In genomic region chr10:47285700-47286099, GRCm38 (mm10) we compare ENCODE assay signal across 19 mouse cellular contexts.
DNase-seq lines count a peak whose midpoint lies in the region; ATAC-seq and TF ChIP-seq lines count a peak whose summit lies in the region.
"Had no signal": no experiment of that assay in that cellular context is flagged by ENCODE, and none has a peak within 500 bp of the region (broad histone marks: within the 10 kb centered on the region; RNA-seq: fewer than 3 reads in every experiment).

No protein-coding gene starts in this region.

- no peak overlapping the region for H3K27ac ChIP-seq in embryonic facial prominence, embryonic 11.5 days (replicated peaks; ENCODE audit: low read depth, low read length)
- H3K27ac ChIP-seq in embryonic facial prominence, embryonic 10.5 days (replicated peaks), result no peak overlapping the region
- H3K27ac ChIP-seq in lung, postnatal 0 days (ENCODE audit: low read length), result no peak overlapping the region
- H3K27ac ChIP-seq: embryonic facial prominence, embryonic 15.5 days; hindbrain, embryonic 14.5 days; lung, embryonic 15.5 days had no signal

- 28% methylated on average over 2 of the region's 2 CpGs for WGBS in embryonic facial prominence, embryonic 11.5 days
- 31% methylated on average over 2 of the region's 2 CpGs for WGBS in embryonic facial prominence, embryonic 10.5 days
- 31% methylated on average over 2 of the region's 2 CpGs for WGBS in lung, postnatal 0 days

- no peak overlapping the region for H3K4me2 ChIP-seq in embryonic facial prominence, embryonic 11.5 days (ENCODE audit: low read depth, low read length)
- H3K4me2 ChIP-seq in lung, postnatal 0 days (replicated peaks; ENCODE audit: low read depth, low read length), result no peak overlapping the region
- H3K4me2 ChIP-seq: embryonic facial prominence, embryonic 15.5 days; hindbrain, embryonic 14.5 days; lung, embryonic 15.5 days had no signal

- DNase-seq in embryonic facial prominence, embryonic 11.5 days (ENCODE audit: low spot score), result peak; percentile 33
- DNase-seq in embryonic facial prominence, embryonic 10.5 days (ENCODE audit: low spot score), result no peak
- DNase-seq in lung, postnatal 0 days (ENCODE audit: low spot score), result no peak
- no peak for DNase-seq in lung, postnatal 4 days
- peak; percentile 73 for DNase-seq in ZHBTc4 (ENCODE audit: low read depth, low spot score)
- no peak for DNase-seq in urinary bladder, adult 2 months (ENCODE audit: low spot score)
- DNase-seq in testis, postnatal 14 days (ENCODE audit: low spot score), result no peak
- DNase-seq in spleen, adult 12 weeks (ENCODE audit: low spot score), result no peak
- DNase-seq: adrenal gland, postnatal 25 days; cerebellum, postnatal 14 days; gastrocnemius, postnatal 36 days; kidney, adult 8-10 months; right cerebral cortex, postnatal 14 days; thymus, adult 2 months had no signal

- no peak overlapping the region for H3K9ac ChIP-seq in embryonic facial prominence, embryonic 11.5 days (replicated peaks; ENCODE audit: low read length)
- no peak overlapping the region for H3K9ac ChIP-seq in lung, postnatal 0 days (replicated peaks; ENCODE audit: low read depth)
- H3K9ac ChIP-seq: embryonic facial prominence, embryonic 15.5 days; hindbrain, embryonic 14.5 days; lung, embryonic 15.5 days had no signal

- no peaks in the 10 kb centered on the region for H3K4me1 ChIP-seq in embryonic facial prominence, embryonic 11.5 days (ENCODE audit: control insufficient read depth, insufficient read depth, low read length)
- no peaks in the 10 kb centered on the region for H3K4me1 ChIP-seq in embryonic facial prominence, embryonic 10.5 days
- no peaks in the 10 kb centered on the region for H3K4me1 ChIP-seq in lung, postnatal 0 days (ENCODE audit: insufficient read depth, low read depth, low read length)
- H3K4me1 ChIP-seq: embryonic facial prominence, embryonic 15.5 days; lung, embryonic 15.5 days; megakaryocyte, embryonic 14.5 days had no signal

- ATAC-seq in embryonic facial prominence, embryonic 11.5 days (replicated peaks; ENCODE audit: insufficient number of reproducible peaks, low FRiP score, low TSS enrichment, low read depth), result no peak
- ATAC-seq in lung, postnatal 0 days, result no peak
- ATAC-seq: Patski had no signal

- no peaks in the 10 kb centered on the region for H3K36me3 ChIP-seq in embryonic facial prominence, embryonic 11.5 days (replicated peaks; ENCODE audit: control insufficient read depth, insufficient read depth, low read depth, low read length)
- no peaks in the 10 kb centered on the region for H3K36me3 ChIP-seq in embryonic facial prominence, embryonic 10.5 days (replicated peaks)
- H3K36me3 ChIP-seq in lung, postnatal 0 days (ENCODE audit: insufficient read depth, low read length), result no peaks in the 10 kb centered on the region
- H3K36me3 ChIP-seq: embryonic facial prominence, embryonic 15.5 days; lung, embryonic 15.5 days had no signal

- no peak overlapping the region for H3K4me3 ChIP-seq in embryonic facial prominence, embryonic 11.5 days (ENCODE audit: low read depth, low read length)
- no peak overlapping the region for H3K4me3 ChIP-seq in embryonic facial prominence, embryonic 10.5 days
- H3K4me3 ChIP-seq in lung, postnatal 0 days (ENCODE audit: low read depth, low read length), result no peak overlapping the region
- H3K4me3 ChIP-seq: embryonic facial prominence, embryonic 15.5 days; lung, embryonic 15.5 days; megakaryocyte, embryonic 14.5 days had no signal

- no peaks in the 10 kb centered on the region for H3K9me3 ChIP-seq in embryonic facial prominence, embryonic 11.5 days (replicated peaks; ENCODE audit: control insufficient read depth, low read length)
- no peaks in the 10 kb centered on the region for H3K9me3 ChIP-seq in embryonic facial prominence, embryonic 10.5 days
- H3K9me3 ChIP-seq in lung, postnatal 0 days (ENCODE audit: low read length), result no peaks in the 10 kb centered on the region
- H3K9me3 ChIP-seq: embryonic facial prominence, embryonic 15.5 days; lung, embryonic 15.5 days; megakaryocyte, embryonic 14.5 days had no signal

- 0 out of 2 replicates have a peak, but pooled peaks have one; percentile 9 for TF ChIP-seq CTCF in lung, postnatal 0 days (IDR thresholded peaks at IDR 0.05)

- TF ChIP-seq EP300 in lung, postnatal 0 days (IDR thresholded peaks at IDR 0.05), result no peak

- no peaks in the 10 kb centered on the region for H3K27me3 ChIP-seq in embryonic facial prominence, embryonic 11.5 days (ENCODE audit: control insufficient read depth, insufficient read depth, low read length)
- H3K27me3 ChIP-seq in embryonic facial prominence, embryonic 10.5 days (replicated peaks; ENCODE audit: low read depth, poor library complexity, severe bottlenecking), result no peaks in the 10 kb centered on the region
- H3K27me3 ChIP-seq in lung, postnatal 0 days (replicated peaks; ENCODE audit: insufficient read depth, low read length), result no peaks in the 10 kb centered on the region
- H3K27me3 ChIP-seq: embryonic facial prominence, embryonic 15.5 days; lung, embryonic 15.5 days; megakaryocyte, embryonic 14.5 days; Patski had no signal

Comparison
In these comparisons a context has a peak if more than half of its experiments do, and no peak if none do; other contexts are left out.
1. DNase-seq: peak in embryonic facial prominence, embryonic 11.5 days (single experiment) and ZHBTc4 (single experiment); none in embryonic facial prominence, embryonic 10.5 days (single experiment), lung, postnatal 0 days (single experiment), lung, postnatal 4 days (0 of 2), urinary bladder, adult 2 months (single experiment), testis, postnatal 14 days (single experiment) and spleen, adult 12 weeks (single experiment).